Mouse (Mus musculus) stomach, postnatal 0 days (tissue): ENCODE results near the gene Clec2e. TPM values are rescaled to one million over a fixed set of nuclear protein-coding genes. Genes with fewer than 3 reads are reported as not detected.
"Not testable (repeated sequence)": the region's sequence is repeated elsewhere in the genome, so short reads cannot be mapped to it uniquely, and the experiment has no call there.

ENCODE experiments used
- ATAC-seq: fragments of 200-750 bp; cut with Nextera tagmentation; 2 replicates; pipeline ENCODE4 v1.8.0; 2017; ENCODE audit not compliant: low FRiP score, low TSS enrichment
- DNase-seq: peaks from one replicate; pipeline ENCODE4 v3.0.0-alpha.2; 2016; ENCODE audit warnings: low spot score
- H3K27ac ChIP-seq: fragments of 300-500 bp; sonication (generic); replicated peaks from 2 replicates; pipeline ENCODE4 v1.5.1; 2014; ENCODE audit warnings: mild to moderate bottlenecking, control low read depth
- H3K27me3 ChIP-seq: fragments of 300-500 bp; sonication (generic); 2 replicates; pipeline ENCODE4 v1.6.1; 2014; ENCODE audit warnings: low read length; ENCODE audit not compliant: control insufficient read depth, insufficient read depth
- H3K36me3 ChIP-seq: fragments of 300-500 bp; sonication (generic); 2 replicates; pipeline ENCODE4 v1.6.1; 2014; ENCODE audit warnings: low read length, mixed read lengths; ENCODE audit not compliant: control insufficient read depth, insufficient read depth
- H3K4me1 ChIP-seq: fragments of 300-500 bp; sonication (generic); replicated peaks from 2 replicates; pipeline ENCODE4 v1.6.1; 2014; ENCODE audit warnings: antibody characterized with exemption; ENCODE audit not compliant: control insufficient read depth, insufficient read depth
- H3K4me2 ChIP-seq: fragments of 300-500 bp; sonication (generic); replicated peaks from 2 replicates; pipeline ENCODE4 v1.6.1; 2014; ENCODE audit warnings: low read depth, mild to moderate bottlenecking, control low read depth, moderate library complexity
- H3K4me3 ChIP-seq: fragments of 300-500 bp; sonication (generic); 2 replicates; pipeline ENCODE4 v1.5.1; 2014; ENCODE audit warnings: low read depth, low read length, control low read depth
- H3K9ac ChIP-seq: fragments of 300-500 bp; sonication (generic); 2 replicates; pipeline ENCODE4 v1.6.1; 2014; ENCODE audit warnings: mild to moderate bottlenecking, low read length, control low read depth, mixed read lengths
- H3K9me3 ChIP-seq: fragments of 300-500 bp; sonication (generic); 2 replicates; pipeline ENCODE4 v1.6.1; 2016; ENCODE audit warnings: low read length; ENCODE audit not compliant: control insufficient read depth
- CTCF ChIP-seq: IDR thresholded peaks from 2 replicates; pipeline ENCODE4 v1.5.1; 2016; ENCODE audit warnings: antibody characterized with exemption, low read depth, mild to moderate bottlenecking, moderate library complexity
- EP300 ChIP-seq: optimal IDR thresholded peaks from 2 replicates; pipeline ENCODE3; 2016; ENCODE audit warnings: antibody characterized with exemption
- WGBS: fragments of 180-500 bp; shearing (Covaris S2); extraction: QIAGEN DNeasy Blood & Tissue Kit; methylation state at CpG from one replicate; pipeline ENCODE4 v1.1.7; 2014; 5-methylcytosine and 5-hydroxymethylcytosine counted together
- polyA plus RNA-seq: library from polyadenylated mRNA; unstranded; fragments of >200 nt; fragmentation: Nextera tagmentation; extraction: Ambion mirVana; gene quantifications from 2 replicates; pipeline ENCODE4 v1.2.1, GENCODE M21; 2015

The Clec2e gene
- polyA plus RNA-seq, 1 experiment from 2014 or later = 0.07 TPM

DNA sequence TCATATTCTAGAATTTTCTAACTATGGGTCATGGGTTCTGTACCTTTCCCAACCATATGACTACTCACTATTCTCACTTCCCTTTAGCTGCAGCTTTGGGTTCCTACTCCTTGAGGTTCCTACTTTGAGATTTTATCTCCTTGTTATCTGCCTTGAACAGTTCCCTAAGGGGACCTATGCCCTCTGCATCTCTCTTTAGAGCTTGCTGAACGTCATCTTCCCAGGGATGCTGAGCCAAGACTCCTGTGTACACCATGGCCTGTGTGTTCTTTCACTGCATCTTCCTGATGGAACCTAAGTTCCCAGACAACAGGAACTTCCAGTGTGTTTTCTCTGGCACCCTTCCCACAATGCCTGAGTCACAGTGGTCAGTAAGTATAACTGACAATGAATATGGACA lies 2.8 kb downstream of the Clec2e start:
- no peak for TF ChIP-seq CTCF
- TF ChIP-seq EP300 = no peak
- Histone ChIP-seq H3K36me3 (no peaks in the 10 kb centered on the region), H3K4me2 (no peak overlapping the region), H3K9me3 (no peaks in the 10 kb centered on the region), H3K9ac (no peak overlapping the region), H3K27ac (no peak overlapping the region), H3K4me3 (no peak overlapping the region), H3K4me1 (no peaks in the 10 kb centered on the region), H3K27me3 (no peaks in the 10 kb centered on the region)
- WGBS = 40% methylated on average over 1 of the region's 1 CpGs
- DNase-seq (no peak), ATAC-seq (no peak)

DNA sequence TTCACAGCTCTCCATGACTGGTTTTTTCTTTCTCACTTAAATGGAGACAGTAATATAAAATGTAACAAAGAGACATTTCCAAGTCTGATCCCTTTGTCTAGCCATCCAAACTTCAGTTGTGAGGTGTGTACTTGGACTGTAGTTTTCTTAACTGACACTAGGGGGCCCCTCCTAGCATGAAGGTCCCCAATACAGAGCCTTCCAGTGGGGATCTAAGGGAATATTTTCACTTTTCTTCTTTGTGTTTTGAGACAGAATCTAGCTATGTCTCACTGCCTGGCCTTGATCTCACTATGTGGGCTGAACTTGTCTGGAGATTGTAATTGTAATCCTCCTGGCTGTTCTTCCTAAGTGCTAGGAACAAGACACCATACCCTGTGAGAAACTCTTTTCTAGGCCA lies 5.5 kb downstream of the Clec2e start:
- Histone ChIP-seq H3K4me2 (no peak overlapping the region), H3K9ac (no peak overlapping the region), H3K4me1 (no peaks in the 10 kb centered on the region), H3K27me3 (no peaks in the 10 kb centered on the region), H3K9me3 (no peaks in the 10 kb centered on the region), H3K36me3 (no peaks in the 10 kb centered on the region), H3K27ac (no peak overlapping the region), H3K4me3 (no peak overlapping the region)
- 0 out of 2 replicates have a peak, but pooled peaks have one; percentile 49 for ATAC-seq
- no peak for DNase-seq
- TF ChIP-seq CTCF (peak; percentile 84), EP300 (no peak)

DNA sequence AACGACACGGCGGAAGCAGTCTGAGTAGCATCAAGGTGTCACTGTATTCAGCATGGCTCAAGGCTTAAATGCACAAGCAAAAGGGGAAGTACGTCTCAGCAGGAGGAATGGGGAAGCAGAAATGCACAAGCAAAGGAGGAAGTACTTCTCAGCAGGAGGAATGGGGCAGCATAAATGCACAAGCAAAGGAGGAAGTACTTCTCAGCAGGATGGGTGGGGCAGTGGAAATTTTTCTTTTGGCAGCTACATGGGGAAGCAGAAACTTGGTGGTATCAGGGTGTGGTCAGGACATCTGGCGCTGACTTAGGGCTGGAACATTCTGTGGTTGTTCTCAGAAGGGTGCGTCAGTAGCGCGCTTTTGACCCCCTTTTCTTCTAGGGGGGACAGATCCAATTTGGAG lies 12.1 kb downstream of the Clec2e start:
- not testable (repeated sequence) for H3K9ac ChIP-seq, DNase-seq, H3K9me3 ChIP-seq, H3K4me3 ChIP-seq, H3K4me2 ChIP-seq, H3K4me1 ChIP-seq, H3K27me3 ChIP-seq, ATAC-seq, H3K36me3 ChIP-seq, H3K27ac ChIP-seq
- WGBS = 98% methylated on average over 8 of the region's 8 CpGs

DNA sequence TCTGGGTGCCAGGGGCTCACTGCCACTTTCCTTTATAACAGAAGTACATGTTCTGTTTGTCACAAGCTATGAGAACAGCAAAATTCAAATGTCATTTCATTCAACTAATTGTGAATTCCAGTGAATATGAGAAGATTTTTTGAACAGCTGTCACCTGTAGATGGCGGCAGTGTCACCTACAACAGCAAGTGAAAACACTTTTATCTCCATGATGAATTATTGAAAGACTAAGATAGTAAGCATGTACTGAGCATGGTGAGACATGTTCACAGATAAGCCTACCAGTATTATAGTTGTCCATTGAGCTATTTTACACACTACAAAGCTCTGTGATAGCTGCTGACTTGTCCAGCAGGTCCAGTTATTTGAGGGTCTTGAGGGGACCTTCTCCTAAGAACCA lies 12.6 kb downstream of the Clec2e start:
- WGBS = 77% methylated on average over 1 of the region's 1 CpGs
- H3K9ac ChIP-seq = no peak overlapping the region
- no peak overlapping the region for H3K4me2 ChIP-seq
- DNase-seq (no peak), ATAC-seq (no peak)
- H3K27ac ChIP-seq = no peak overlapping the region
- no peak overlapping the region for H3K4me3 ChIP-seq
- H3K36me3 ChIP-seq = no peaks in the 10 kb centered on the region
- H3K9me3 ChIP-seq = no peaks in the 10 kb centered on the region
- H3K4me1 ChIP-seq = no peaks in the 10 kb centered on the region
- no peak for TF ChIP-seq EP300
- TF ChIP-seq CTCF = peak; percentile 64
- H3K27me3 ChIP-seq = no peaks in the 10 kb centered on the region

DNA sequence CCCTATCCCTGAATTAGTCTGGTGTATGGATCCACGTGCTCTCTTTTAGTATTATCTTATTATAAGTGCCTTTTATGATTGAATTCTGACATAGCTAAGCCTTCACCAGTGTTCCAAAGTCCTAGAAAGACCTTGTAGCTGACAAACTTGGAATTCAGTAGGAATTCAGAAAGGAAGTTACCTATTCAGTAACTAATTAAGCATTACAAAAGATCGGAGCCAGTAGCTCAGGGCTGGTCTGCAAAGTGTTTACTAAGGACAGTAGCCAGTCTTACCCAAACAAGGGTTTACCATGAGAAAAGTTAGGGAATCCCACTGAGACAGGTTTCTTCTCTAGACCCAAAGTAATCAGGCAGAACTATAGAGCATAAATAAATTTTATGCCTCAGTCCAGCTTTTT lies 14.7 kb downstream of the Clec2e start:
- not testable (repeated sequence) for ATAC-seq, H3K4me2 ChIP-seq, H3K36me3 ChIP-seq, H3K9me3 ChIP-seq, H3K4me3 ChIP-seq, H3K9ac ChIP-seq, H3K4me1 ChIP-seq, H3K27me3 ChIP-seq, H3K27ac ChIP-seq, DNase-seq
- 81% methylated on average over 2 of the region's 2 CpGs for WGBS

DNA sequence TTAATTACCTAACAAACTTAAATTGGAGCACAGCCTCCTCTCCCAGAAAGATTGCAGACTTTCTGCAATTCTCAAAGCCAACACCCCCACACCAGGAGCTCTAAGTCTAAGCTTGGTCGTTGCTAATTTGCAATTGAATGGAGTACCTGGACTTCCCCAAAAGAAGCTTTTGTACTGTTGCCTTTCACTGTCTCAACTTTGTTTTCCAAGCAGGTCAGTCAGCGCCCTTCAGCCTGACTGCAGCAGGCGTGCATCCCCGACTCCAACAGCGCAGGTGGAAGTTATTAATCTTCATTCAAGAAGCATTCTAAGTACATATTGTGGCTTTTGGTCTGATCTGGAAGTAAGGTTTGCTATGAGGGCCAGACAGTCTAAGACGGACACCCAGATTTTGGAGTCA lies 15.6 kb downstream of the Clec2e start:
- H3K27ac ChIP-seq = no peak overlapping the region
- H3K4me2 ChIP-seq = no peak overlapping the region
- no peak overlapping the region for H3K4me3 ChIP-seq
- DNase-seq (no peak), ATAC-seq (no peak)
- H3K9ac ChIP-seq = no peak overlapping the region
- no peaks in the 10 kb centered on the region for H3K9me3 ChIP-seq
- no peaks in the 10 kb centered on the region for H3K27me3 ChIP-seq
- 92% methylated on average over 6 of the region's 6 CpGs for WGBS
- H3K36me3 ChIP-seq = no peaks in the 10 kb centered on the region
- no peak for TF ChIP-seq EP300
- H3K4me1 ChIP-seq = no peaks in the 10 kb centered on the region

DNA sequence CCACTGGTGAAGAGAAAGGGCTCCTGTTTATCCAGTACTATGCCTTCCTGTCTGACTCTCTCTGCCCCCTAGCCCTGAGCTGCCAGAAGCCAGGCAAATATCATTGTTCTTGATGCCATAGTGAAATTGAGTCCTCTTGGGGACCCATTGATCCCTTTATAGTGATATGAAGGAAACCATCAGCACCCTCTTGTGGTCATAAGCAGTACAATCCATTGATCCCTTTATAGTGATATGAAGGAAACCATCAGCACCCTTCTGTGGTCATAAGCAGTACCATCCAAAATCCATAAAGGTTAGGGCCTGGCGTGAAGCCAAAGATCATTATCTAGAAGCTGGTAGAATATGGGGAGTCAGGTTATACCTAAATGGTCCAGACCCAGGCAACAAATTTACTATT lies 33.7 kb downstream of the Clec2e start:
- no peak overlapping the region for H3K4me3 ChIP-seq
- 48% methylated on average over 1 of the region's 1 CpGs for WGBS
- DNase-seq (peak; percentile 16), ATAC-seq (peak; percentile 69; the same call in 1 of the 2 replicates)
- no peaks in the 10 kb centered on the region for H3K9me3 ChIP-seq
- no peak overlapping the region for H3K4me2 ChIP-seq
- H3K27me3 ChIP-seq = no peaks in the 10 kb centered on the region
- no peak overlapping the region for H3K27ac ChIP-seq
- TF ChIP-seq EP300 (no peak), CTCF (peak; percentile 89)
- no peaks in the 10 kb centered on the region for H3K36me3 ChIP-seq
- no peaks in the 10 kb centered on the region for H3K4me1 ChIP-seq
- H3K9ac ChIP-seq = no peak overlapping the region
